Mouse (Mus musculus): ENCODE data around the gene Gm1043.

GRCm38 (mm10) chr5:37177061-37177460 lies 91.9 kb downstream of the Gm1043 start:
- TF ChIP-seq POLR2A (IDR thresholded peaks at IDR 0.05; ENCODE audit: low read depth, low read length) (no peak), CTCF (IDR thresholded peaks at IDR 0.05; ENCODE audit: extremely low read depth, insufficient read depth, insufficient read length, insufficient replicate concordance) (no peak)
